ENCODE assay signal across 10 mouse cellular contexts in genomic region chr7:75669416-75669815, GRCm38 (mm10).
A peak's percentile ranks its signal among the peaks of the same experiment; 100 is the strongest.
DNase-seq lines count a peak whose midpoint lies in the region; ATAC-seq and TF ChIP-seq lines count a peak whose summit lies in the region.
"Had no signal": no experiment of that assay in that cellular context is flagged by ENCODE, and none has a peak within 500 bp of the region (broad histone marks: within the 10 kb centered on the region; RNA-seq: fewer than 3 reads in every experiment).

No protein-coding gene starts in this region.

- no peak for TF ChIP-seq EP300 in heart, adult 2 months (IDR thresholded peaks at IDR 0.05; ENCODE audit: insufficient read depth, low read depth, low read length)
- no peak for TF ChIP-seq EP300 in liver, postnatal 0 days (IDR thresholded peaks at IDR 0.05; ENCODE audit: low read depth)

- H3K36me3 ChIP-seq in heart, adult 2 months (ENCODE audit: control insufficient read depth, insufficient read depth, low read length): peaks cover 37% of the 10 kb centered on the region
- H3K36me3 ChIP-seq in heart, embryonic 13.5 days: peaks cover 25% of the 10 kb centered on the region
- H3K36me3 ChIP-seq in liver, postnatal 0 days (replicated peaks; ENCODE audit: insufficient read depth, low read length): peaks cover 20% of the 10 kb centered on the region

- H3K9ac ChIP-seq in heart, adult 2 months (ENCODE audit: low read depth, low read length): peak overlapping the region; percentile 48; the same call in 1 of the 2 replicates
- H3K9ac ChIP-seq in heart, embryonic 13.5 days: no peak overlapping the region
- no peak overlapping the region for H3K9ac ChIP-seq in liver, postnatal 0 days (replicated peaks)
- H3K9ac ChIP-seq: embryonic facial prominence, embryonic 12.5 days had no signal

- ATAC-seq in heart, embryonic 13.5 days (ENCODE audit: extremely low read depth, insufficient number of reproducible peaks, low FRiP score, low TSS enrichment): no peak
- ATAC-seq in liver, postnatal 0 days: no peak

- H3K4me3 ChIP-seq in heart, adult 2 months: 0 out of 2 replicates have a peak overlapping the region, but pooled peaks have one; percentile 7
- no peak overlapping the region for H3K4me3 ChIP-seq in heart, embryonic 13.5 days
- H3K4me3 ChIP-seq in liver, postnatal 0 days (ENCODE audit: low read depth, low read length): no peak overlapping the region
- H3K4me3 ChIP-seq in cerebellum, adult 2 months (replicated peaks; ENCODE audit: insufficient read depth, low read depth, low read length): no peak overlapping the region
- H3K4me3 ChIP-seq: embryonic facial prominence, embryonic 12.5 days; midbrain, embryonic 10.5 days had no signal

- H3K27me3 ChIP-seq in heart, adult 2 months (ENCODE audit: control insufficient read depth, insufficient read depth, low read length): no peaks in the 10 kb centered on the region
- H3K27me3 ChIP-seq in heart, embryonic 13.5 days (replicated peaks): no peaks in the 10 kb centered on the region
- no peaks in the 10 kb centered on the region for H3K27me3 ChIP-seq in liver, postnatal 0 days (ENCODE audit: insufficient read depth, low read length)
- H3K27me3 ChIP-seq in cerebellum, adult 2 months (ENCODE audit: control insufficient read depth, insufficient read depth, low read length): no peaks in the 10 kb centered on the region
- H3K27me3 ChIP-seq: embryonic facial prominence, embryonic 12.5 days had no signal

- H3K9me3 ChIP-seq in heart, embryonic 13.5 days: no peaks in the 10 kb centered on the region
- H3K9me3 ChIP-seq in liver, postnatal 0 days (ENCODE audit: low read length): no peaks in the 10 kb centered on the region
- H3K9me3 ChIP-seq: embryonic facial prominence, embryonic 12.5 days; midbrain, embryonic 10.5 days had no signal

- H3K4me1 ChIP-seq in heart, adult 2 months (ENCODE audit: control insufficient read depth, insufficient read depth, low read length): peaks cover 16% of the 10 kb centered on the region
- H3K4me1 ChIP-seq in heart, embryonic 13.5 days: peaks cover 31% of the 10 kb centered on the region
- H3K4me1 ChIP-seq in liver, postnatal 0 days (ENCODE audit: insufficient read depth): peaks cover 11% of the 10 kb centered on the region
- no peaks in the 10 kb centered on the region for H3K4me1 ChIP-seq in cerebellum, adult 2 months (ENCODE audit: control insufficient read depth, insufficient read depth, low read length)
- H3K4me1 ChIP-seq: embryonic facial prominence, embryonic 12.5 days had no signal

- no peak for TF ChIP-seq POLR2A in heart, adult 2 months (IDR thresholded peaks at IDR 0.05; ENCODE audit: insufficient read depth, low read depth, low read length)
- TF ChIP-seq POLR2A in cerebellum, adult 2 months (IDR thresholded peaks at IDR 0.05; ENCODE audit: borderline replicate concordance, insufficient read depth, low read length): no peak

- intact Hi-C loops in heart, adult 2 months (cut with DNase I): no loop called here
- intact Hi-C loops in heart, postnatal 36 days (cut with DNase I): no loop called here

- H3K4me2 ChIP-seq in heart, embryonic 13.5 days: no peak overlapping the region
- H3K4me2 ChIP-seq in liver, postnatal 0 days (ENCODE audit: low read depth, low read length): peak overlapping the region; percentile 42
- H3K4me2 ChIP-seq: embryonic facial prominence, embryonic 12.5 days had no signal

- peak overlapping the region; percentile 57 for H3K27ac ChIP-seq in heart, adult 2 months
- H3K27ac ChIP-seq in heart, embryonic 13.5 days (replicated peaks): peak overlapping the region; percentile 13
- H3K27ac ChIP-seq in liver, postnatal 0 days (ENCODE audit: low read depth): peak overlapping the region; percentile 59
- H3K27ac ChIP-seq in cerebellum, adult 2 months (ENCODE audit: insufficient read depth, low read length): no peak overlapping the region
- H3K27ac ChIP-seq: embryonic facial prominence, embryonic 12.5 days; midbrain, embryonic 10.5 days had no signal

- TF ChIP-seq CTCF in heart, adult 2 months (IDR thresholded peaks at IDR 0.05): no peak
- no peak for TF ChIP-seq CTCF in liver, postnatal 0 days (IDR thresholded peaks at IDR 0.05; ENCODE audit: low read depth)
- TF ChIP-seq CTCF in cerebellum, adult 2 months (IDR thresholded peaks at IDR 0.05; ENCODE audit: borderline replicate concordance, insufficient read depth, low read depth, low read length): no peak

- H3K79me2 ChIP-seq in heart, adult 2 months (replicated peaks; ENCODE audit: control insufficient read depth, insufficient read depth, low read length): peaks cover 2% of the 10 kb centered on the region; the same call in 1 of the 2 replicates

- DNase-seq in heart, adult 2 months: peak in 1 of 2 experiments; percentile 54
- no peak for DNase-seq in heart, postnatal 36 days
- peak; percentile 41 for DNase-seq in A20 (ENCODE audit: low read depth, low spot score)
- no peak for DNase-seq in liver, postnatal 0 days
- no peak for DNase-seq in frontal cortex, adult 2 months (ENCODE audit: extremely low spot score in 1 of 2, low spot score in 1 of 2)
- no peak for DNase-seq in cerebellum, adult 2 months
- DNase-seq in gastrocnemius, postnatal 25 days: no peak

- WGBS in heart, adult 2 months: 24% methylated on average over 6 of the region's 6 CpGs
- WGBS in heart, embryonic 13.5 days: 44% methylated on average over 6 of the region's 6 CpGs
- 30% methylated on average over 6 of the region's 6 CpGs for WGBS in liver, postnatal 0 days (ENCODE audit: insufficient replicate concordance)
- 88% methylated on average over 6 of the region's 6 CpGs for WGBS in cerebellum, adult 2 months
